Mouse (Mus musculus) midbrain, postnatal 0 days (tissue): ENCODE data around the gene Tkt. TPM values are rescaled to one million over a fixed set of nuclear protein-coding genes. Genes with fewer than 3 reads are reported as not detected.
A peak's percentile ranks its signal among the peaks of the same experiment; 100 is the strongest.

Experiments used
- ATAC-seq: fragments of 200-750 bp; cut with Nextera tagmentation; 2 replicates; pipeline ENCODE4 v1.8.0; 2017; ENCODE audit warnings: moderate number of reproducible peaks, mild to moderate bottlenecking, moderate TSS enrichment, moderate library complexity; ENCODE audit not compliant: low FRiP score
- DNase-seq: peaks from one replicate; pipeline ENCODE4 v3.0.0-alpha.2; 2015; ENCODE audit warnings: low spot score
- H3K27ac ChIP-seq: fragments of 300-500 bp; sonication (generic); 2 replicates; pipeline ENCODE4 v1.5.1; 2014; ENCODE audit warnings: low read depth, mild to moderate bottlenecking, low read length, mixed read lengths
- H3K27me3 ChIP-seq: fragments of 300-500 bp; sonication (generic); 2 replicates; pipeline ENCODE4 v1.6.1; 2014; ENCODE audit warnings: low read length, control low read depth, mixed read lengths; ENCODE audit not compliant: insufficient read depth
- H3K36me3 ChIP-seq: fragments of 300-500 bp; sonication (generic); 2 replicates; pipeline ENCODE4 v1.6.1; 2014; ENCODE audit warnings: low read length, control low read depth, mixed read lengths; ENCODE audit not compliant: insufficient read depth
- H3K4me1 ChIP-seq: fragments of 300-500 bp; sonication (generic); 2 replicates; pipeline ENCODE4 v1.6.1; 2014; ENCODE audit warnings: mild to moderate bottlenecking, control low read depth, antibody characterized with exemption, low read length, mixed read lengths; ENCODE audit not compliant: insufficient read depth
- H3K4me2 ChIP-seq: fragments of 300-500 bp; sonication (generic); 2 replicates; pipeline ENCODE4 v1.6.1; 2014; ENCODE audit warnings: low read depth, mild to moderate bottlenecking, low read length, mixed read lengths; ENCODE audit not compliant: poor library complexity, severe bottlenecking
- H3K4me3 ChIP-seq: fragments of 300-500 bp; sonication (generic); 2 replicates; pipeline ENCODE4 v1.5.1; 2014; ENCODE audit warnings: low read depth, mild to moderate bottlenecking, low read length, moderate library complexity
- H3K9ac ChIP-seq: fragments of 300-500 bp; sonication (generic); replicated peaks from 2 replicates; pipeline ENCODE4 v1.6.1; 2014; ENCODE audit warnings: mild to moderate bottlenecking, low read length, moderate library complexity, mixed read lengths; ENCODE audit not compliant: poor library complexity, severe bottlenecking
- H3K9me3 ChIP-seq: fragments of 300-500 bp; sonication (generic); 2 replicates; pipeline ENCODE4 v1.6.1; 2016; ENCODE audit warnings: low read length, control low read depth
- CTCF ChIP-seq: IDR thresholded peaks from 2 replicates; pipeline ENCODE4 v1.5.1; 2016; ENCODE audit warnings: antibody characterized with exemption, mild to moderate bottlenecking
- WGBS: fragments of 180-500 bp; shearing (Covaris S2); extraction: QIAGEN DNeasy Blood & Tissue Kit; methylation state at CpG from one replicate; pipeline ENCODE4 v1.1.7; 2014; 5-methylcytosine and 5-hydroxymethylcytosine counted together
- polyA plus RNA-seq: library from polyadenylated mRNA; unstranded; fragments of >200 nt; fragmentation: Nextera tagmentation; extraction: Ambion mirVana; gene quantifications from 2 replicates; pipeline ENCODE4 v1.2.1, GENCODE M21; 2015
- total RNA-seq: library from RNA; depleted of rRNA; stranded (reverse); fragments of >200 nt; gene quantifications from 2 replicates; pipeline ENCODE4 v1.2.3, GENCODE M21; 2014

Gene Tkt
- total and polyA plus RNA-seq, 2 experiments from 2014 or later: 241 to 388 TPM

- H3K9ac ChIP-seq: no peak overlapping the region
- H3K27me3 ChIP-seq: no peaks in the 10 kb centered on the region
- peaks cover 82% of the 10 kb centered on the region for H3K36me3 ChIP-seq
- no peaks in the 10 kb centered on the region for H3K9me3 ChIP-seq
- no peak overlapping the region for H3K4me3 ChIP-seq
- ATAC-seq: 0 out of 2 replicates have a peak, but pooled peaks have one; percentile 27
- no peak for DNase-seq
- TF ChIP-seq CTCF: no peak
- WGBS: 91% methylated on average over 9 of the region's 9 CpGs
- H3K27ac ChIP-seq: no peak overlapping the region
- no peak overlapping the region for H3K4me2 ChIP-seq
- H3K4me1 ChIP-seq: no peaks in the 10 kb centered on the region
These were observed 19.9 kb downstream of the Tkt start for GRCm38 (mm10) chr14:30568016-30568415.

DNA sequence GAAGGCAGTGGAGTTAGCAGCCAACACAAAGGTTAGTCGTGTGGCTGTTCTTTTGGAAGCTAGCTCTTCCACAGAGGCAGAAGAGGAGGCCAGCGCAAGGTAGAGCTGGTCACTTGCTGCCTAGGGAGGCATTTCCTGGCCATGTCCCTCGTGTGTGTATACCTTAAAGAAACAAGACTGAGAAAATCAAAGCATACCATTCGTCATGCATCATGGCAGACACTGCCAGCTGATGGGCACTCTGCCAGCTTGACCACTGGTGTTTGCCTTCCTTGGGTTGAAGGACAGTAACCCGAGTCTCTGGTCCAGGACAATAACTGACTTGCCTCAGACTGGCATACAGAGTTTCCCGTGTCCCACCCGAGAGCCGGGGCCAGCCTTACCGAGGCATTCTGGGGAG, 22.1 kb downstream of the Tkt start:
- H3K4me2 ChIP-seq: no peak overlapping the region
- ATAC-seq (no peak), DNase-seq (no peak)
- no peaks in the 10 kb centered on the region for H3K4me1 ChIP-seq
- no peak overlapping the region for H3K27ac ChIP-seq
- H3K27me3 ChIP-seq: no peaks in the 10 kb centered on the region
- 80% methylated on average over 9 of the region's 9 CpGs for WGBS
- no peak overlapping the region for H3K4me3 ChIP-seq
- no peaks in the 10 kb centered on the region for H3K9me3 ChIP-seq
- no peak for TF ChIP-seq CTCF
- H3K9ac ChIP-seq: no peak overlapping the region
- peaks cover 80% of the 10 kb centered on the region for H3K36me3 ChIP-seq

DNA sequence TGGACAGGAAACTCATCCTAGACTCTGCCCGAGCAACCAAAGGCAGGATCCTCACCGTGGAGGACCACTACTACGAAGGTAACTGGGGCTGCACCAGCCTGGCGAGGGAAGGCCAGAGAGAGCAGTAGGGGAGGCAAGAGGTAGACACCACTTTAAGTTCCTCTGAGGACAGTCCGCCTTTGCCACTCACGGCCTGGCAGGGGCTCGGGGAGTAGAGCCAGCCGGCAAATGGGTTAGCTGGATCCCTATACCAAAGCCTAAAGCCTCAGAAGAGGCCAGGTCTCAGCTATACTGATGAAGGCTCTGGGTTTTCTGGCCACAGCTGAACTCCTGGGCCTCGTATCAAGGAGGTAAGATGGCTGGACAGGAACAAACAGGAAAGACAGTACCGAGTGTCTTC, 24.1 kb downstream of the Tkt start:
- H3K27me3 ChIP-seq: no peaks in the 10 kb centered on the region
- ATAC-seq (no peak), DNase-seq (no peak)
- no peak overlapping the region for H3K27ac ChIP-seq
- H3K4me2 ChIP-seq: no peak overlapping the region
- H3K9me3 ChIP-seq: no peaks in the 10 kb centered on the region
- H3K36me3 ChIP-seq: peaks cover 62% of the 10 kb centered on the region
- H3K4me3 ChIP-seq: no peak overlapping the region
- H3K9ac ChIP-seq: no peak overlapping the region
- WGBS: 91% methylated on average over 10 of the region's 10 CpGs
- H3K4me1 ChIP-seq: no peaks in the 10 kb centered on the region
- TF ChIP-seq CTCF: no peak

DNA sequence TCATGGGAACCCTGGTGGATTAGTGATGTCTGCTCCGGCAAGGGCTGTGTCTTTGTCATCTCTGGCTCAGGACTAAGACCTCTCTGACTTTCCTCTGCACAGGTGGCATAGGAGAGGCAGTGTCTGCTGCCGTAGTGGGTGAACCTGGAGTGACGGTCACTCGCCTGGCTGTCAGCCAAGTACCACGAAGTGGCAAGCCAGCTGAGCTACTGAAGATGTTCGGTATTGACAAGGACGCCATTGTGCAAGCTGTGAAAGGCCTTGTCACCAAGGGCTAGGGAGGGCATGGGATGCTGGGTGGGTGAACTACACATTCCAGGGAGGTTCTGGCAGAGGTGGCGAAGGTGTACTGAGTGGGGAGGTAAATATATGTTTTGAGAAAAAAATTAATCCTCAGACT, 25.1 kb downstream of the Tkt start:
- no peak overlapping the region for H3K4me3 ChIP-seq
- peaks cover 52% of the 10 kb centered on the region for H3K36me3 ChIP-seq
- H3K27ac ChIP-seq: no peak overlapping the region
- WGBS: 64% methylated on average over 8 of the region's 8 CpGs
- H3K27me3 ChIP-seq: no peaks in the 10 kb centered on the region
- H3K9me3 ChIP-seq: no peaks in the 10 kb centered on the region
- H3K9ac ChIP-seq: no peak overlapping the region
- DNase-seq (no peak), ATAC-seq (no peak)
- no peak overlapping the region for H3K4me2 ChIP-seq
- H3K4me1 ChIP-seq: no peaks in the 10 kb centered on the region
- no peak for TF ChIP-seq CTCF

GRCm38 (mm10) chr14:30573983-30574584, 25.9 kb downstream of the Tkt start:
- no peaks in the 10 kb centered on the region for H3K4me1 ChIP-seq
- H3K27ac ChIP-seq: no peak overlapping the region
- H3K9ac ChIP-seq: no peak overlapping the region
- no peaks in the 10 kb centered on the region for H3K27me3 ChIP-seq
- TF ChIP-seq CTCF: peak; percentile 99
- H3K9me3 ChIP-seq: no peaks in the 10 kb centered on the region
- 65% methylated on average over 6 of the region's 6 CpGs for WGBS
- H3K4me2 ChIP-seq: no peak overlapping the region
- H3K4me3 ChIP-seq: no peak overlapping the region
- DNase-seq (peak; percentile 85), ATAC-seq (peak; percentile 64; the same call in 1 of the 2 replicates)
- peaks cover 44% of the 10 kb centered on the region for H3K36me3 ChIP-seq

GRCm38 (mm10) chr14:30575791-30576190, 27.6 kb downstream of the Tkt start:
- ATAC-seq: no peak
- no peak overlapping the region for H3K4me3 ChIP-seq
- no peaks in the 10 kb centered on the region for H3K27me3 ChIP-seq
- peaks cover 30% of the 10 kb centered on the region for H3K36me3 ChIP-seq
- TF ChIP-seq CTCF: no peak
- DNase-seq: no peak
- no peak overlapping the region for H3K27ac ChIP-seq
- H3K4me2 ChIP-seq: no peak overlapping the region
- H3K9ac ChIP-seq: no peak overlapping the region
- no peaks in the 10 kb centered on the region for H3K4me1 ChIP-seq
- 85% methylated on average over 7 of the region's 7 CpGs for WGBS
- H3K9me3 ChIP-seq: no peaks in the 10 kb centered on the region
